In genomic region chr11:63134742-63135482, GRCm38 (mm10) we compare ENCODE assay signal across 10 mouse cellular contexts. TPM values are rescaled to one million over a fixed set of nuclear protein-coding genes. Genes with fewer than 3 reads are reported as not detected.
DNase-seq lines count a peak whose midpoint lies in the region; ATAC-seq and TF ChIP-seq lines count a peak whose summit lies in the region.
"Had no signal": no experiment of that assay in that cellular context is flagged by ENCODE, and none has a peak within 500 bp of the region (broad histone marks: within the 10 kb centered on the region; RNA-seq: fewer than 3 reads in every experiment).

No protein-coding gene starts in this region.

- H3K4me2 ChIP-seq in kidney, postnatal 0 days (ENCODE audit: low read length) = no peak overlapping the region
- H3K4me2 ChIP-seq in heart, embryonic 16.5 days (ENCODE audit: low read depth, low read length) = no peak overlapping the region
- H3K4me2 ChIP-seq: forebrain, embryonic 13.5 days; liver, embryonic 13.5 days had no signal

- TF ChIP-seq CTCF in cerebellum, adult 2 months (IDR thresholded peaks at IDR 0.05; ENCODE audit: borderline replicate concordance, insufficient read depth, low read depth, low read length) = no peak
- no peak for TF ChIP-seq CTCF in kidney, postnatal 0 days (IDR thresholded peaks at IDR 0.05; ENCODE audit: low read depth)

- peaks cover 7% of the 10 kb centered on the region; the same call in 1 of the 2 replicates for H3K36me3 ChIP-seq in kidney, postnatal 0 days (ENCODE audit: insufficient read depth, low read length)
- peaks cover 9% of the 10 kb centered on the region; the same call in 1 of the 2 replicates for H3K36me3 ChIP-seq in heart, embryonic 16.5 days (ENCODE audit: control insufficient read depth, insufficient read depth)
- H3K36me3 ChIP-seq: liver, embryonic 13.5 days had no signal

- H3K27me3 ChIP-seq in cerebellum, adult 2 months (ENCODE audit: control insufficient read depth, insufficient read depth, low read length) = no peaks in the 10 kb centered on the region; the same call in 1 of the 2 replicates
- H3K27me3 ChIP-seq in kidney, postnatal 0 days (ENCODE audit: insufficient read depth, low read length) = peaks cover 9% of the 10 kb centered on the region; the same call in 1 of the 2 replicates
- no peaks in the 10 kb centered on the region for H3K27me3 ChIP-seq in heart, embryonic 16.5 days (ENCODE audit: control insufficient read depth, insufficient read depth, low read length)

- WGBS in cerebellum, adult 2 months = 37% methylated on average over 15 of the region's 15 CpGs
- WGBS in kidney, postnatal 0 days = 71% methylated on average over 15 of the region's 15 CpGs
- 68% methylated on average over 15 of the region's 15 CpGs for WGBS in heart, embryonic 16.5 days

- no peak overlapping the region; the same call in 1 of the 2 replicates for H3K27ac ChIP-seq in cerebellum, adult 2 months (ENCODE audit: insufficient read depth, low read length)
- H3K27ac ChIP-seq in kidney, postnatal 0 days = no peak overlapping the region
- peak overlapping the region; percentile 43; the same call in 1 of the 2 replicates for H3K27ac ChIP-seq in heart, embryonic 16.5 days (ENCODE audit: low read length)
- H3K27ac ChIP-seq: forebrain, embryonic 13.5 days; liver, embryonic 13.5 days had no signal

- TF ChIP-seq POLR2A in cerebellum, adult 2 months (IDR thresholded peaks at IDR 0.05; ENCODE audit: borderline replicate concordance, insufficient read depth, low read length) = no peak

- peak; percentile 18 to 20 for DNase-seq in cerebellum, adult 2 months
- no peak for DNase-seq in cerebellum, adult 11-12 months
- peak; percentile 6 for DNase-seq in kidney, postnatal 0 days (ENCODE audit: low spot score)
- no peak for DNase-seq in kidney, adult 9 months
- DNase-seq in 3134 (ENCODE audit: extremely low read depth, insufficient read length, low spot score) = peak; percentile 54
- no peak for DNase-seq in c-Kit-positive CD71-positive TER-119-positive erythroid progenitor cells, embryonic 14.5 days (ENCODE audit: low spot score)

- no peak overlapping the region for H3K9ac ChIP-seq in kidney, postnatal 0 days (ENCODE audit: low read depth, low read length)
- peak overlapping the region; percentile 6; the same call in 1 of the 2 replicates for H3K9ac ChIP-seq in heart, embryonic 16.5 days (ENCODE audit: low read length)
- H3K9ac ChIP-seq: forebrain, embryonic 13.5 days; liver, embryonic 13.5 days had no signal

- H3K4me3 ChIP-seq in cerebellum, adult 2 months (replicated peaks; ENCODE audit: insufficient read depth, low read depth, low read length) = no peak overlapping the region
- H3K4me3 ChIP-seq in kidney, postnatal 0 days (replicated peaks; ENCODE audit: low read depth, low read length) = no peak overlapping the region
- no peak overlapping the region for H3K4me3 ChIP-seq in heart, embryonic 16.5 days (ENCODE audit: low read length)
- H3K4me3 ChIP-seq: forebrain, embryonic 13.5 days; liver, embryonic 13.5 days had no signal

- H3K9me3 ChIP-seq in kidney, postnatal 0 days (replicated peaks; ENCODE audit: low read length) = no peaks in the 10 kb centered on the region
- H3K9me3 ChIP-seq in heart, embryonic 16.5 days (replicated peaks; ENCODE audit: control insufficient read depth, low read length) = no peaks in the 10 kb centered on the region
- H3K9me3 ChIP-seq: forebrain, embryonic 13.5 days; liver, embryonic 13.5 days had no signal

- no peak for ATAC-seq in kidney, postnatal 0 days (replicated peaks; ENCODE audit: low FRiP score, low read depth)
- no peak for ATAC-seq in heart, embryonic 16.5 days (replicated peaks; ENCODE audit: extremely low read depth, insufficient read depth, low FRiP score)
- ATAC-seq in activated CD4-positive, CD25-positive, alpha-beta regulatory T cell, adult 4 months = no peak

- peaks cover 14% of the 10 kb centered on the region for H3K4me1 ChIP-seq in cerebellum, adult 2 months (ENCODE audit: control insufficient read depth, insufficient read depth, low read length)
- peaks cover 19% of the 10 kb centered on the region; the same call in 1 of the 2 replicates for H3K4me1 ChIP-seq in kidney, postnatal 0 days (replicated peaks; ENCODE audit: insufficient read depth, low read length)
- peaks cover 34% of the 10 kb centered on the region for H3K4me1 ChIP-seq in heart, embryonic 16.5 days (ENCODE audit: control insufficient read depth, insufficient read depth, low read length)
- H3K4me1 ChIP-seq: liver, embryonic 13.5 days had no signal

RNA-seq across cellular contexts. Expression of gene Pmp22, which starts 6.1 kb away (rescaled TPM):
- polyA plus RNA-seq in cerebellum, adult 2 months (2012; rRNA removed) = 52.5 and 60.8 TPM in 2 replicates
- polyA plus RNA-seq in kidney, postnatal 0 days (2015; fragmentation: Nextera tagmentation; extraction: Ambion mirVana) = 85.6 and 91.1 TPM in 2 replicates
- polyA plus RNA-seq in heart, embryonic 16.5 days (2015; fragmentation: Nextera tagmentation; extraction: Ambion mirVana) = 119 and 126 TPM in 2 replicates
- not detected for polyA plus RNA-seq in activated CD4-positive, CD25-positive, alpha-beta regulatory T cell, adult 4 months (2017; shearing (Covaris generic))

Comparison
In these comparisons a context has a peak if more than half of its experiments do, and no peak if none do; other contexts are left out.
1. DNase-seq: peak in cerebellum, adult 2 months (2 of 2), kidney, postnatal 0 days (single experiment) and 3134 (single experiment); none in cerebellum, adult 11-12 months (single experiment), kidney, adult 9 months (single experiment) and c-Kit-positive CD71-positive TER-119-positive erythroid progenitor cells, embryonic 14.5 days (single experiment).
2. RNA of gene Pmp22, which starts 6.1 kb away (polyA plus RNA-seq): 119 to 126 TPM in heart, embryonic 16.5 days, 85.6 to 91.1 TPM in kidney, postnatal 0 days and 52.5 to 60.8 TPM in cerebellum, adult 2 months; not detected in activated CD4-positive, CD25-positive, alpha-beta regulatory T cell, adult 4 months; every median in the first group is over 10 times any median in the second.